Mouse (Mus musculus): ENCODE measurements around the gene Caskin2.

DNA sequence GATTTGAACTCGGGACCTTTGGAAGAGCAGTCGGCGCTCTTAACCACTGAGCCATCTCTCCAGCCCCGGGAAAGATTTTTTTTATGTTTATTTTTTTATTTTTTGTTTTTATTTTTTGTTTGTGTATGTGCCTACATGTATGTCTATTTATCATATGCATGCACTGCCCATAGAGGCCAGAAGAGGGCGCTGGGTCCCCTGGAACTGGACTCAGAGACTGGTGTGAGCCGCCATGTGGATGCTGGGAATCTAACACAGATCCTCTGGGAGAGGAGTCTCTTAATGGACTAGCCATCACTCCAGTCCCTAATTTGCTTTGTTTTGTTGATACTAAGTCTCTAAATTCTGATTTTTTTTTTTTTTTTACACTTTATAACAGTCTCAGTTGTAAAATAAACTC, 27.6 kb upstream of the Caskin2 start:
- TF ChIP-seq CHD2 (IDR thresholded peaks at IDR 0.05; ENCODE audit: low read length) = no peak
- TF ChIP-seq CTCF (conservative IDR thresholded peaks at IDR 0.05 in 1 of 2, IDR thresholded peaks at IDR 0.05 in 1 of 2; ENCODE audit: low read depth in 2 of 2, low read length in 2 of 2) = peak; percentile 35 to 38; a peak in 1 of 4 replicates
- no peak for TF ChIP-seq USF1 (IDR thresholded peaks at IDR 0.05; ENCODE audit: low read depth, low read length)
- TF ChIP-seq POLR2AphosphoS2 (IDR thresholded peaks at IDR 0.05; ENCODE audit: low read depth, low read length) = no peak
- no peak for TF ChIP-seq POLR2A (IDR thresholded peaks at IDR 0.05; ENCODE audit: low read depth, low read length)
- TF ChIP-seq MAZ (IDR thresholded peaks at IDR 0.05; ENCODE audit: low read depth, low read length) = no peak
- TF ChIP-seq ZC3H11A (IDR thresholded peaks at IDR 0.05; ENCODE audit: low read depth, low read length) = no peak
- TF ChIP-seq BHLHE40 (IDR thresholded peaks at IDR 0.05; ENCODE audit: low read depth, low read length) = no peak
- no peak for TF ChIP-seq SIN3A (IDR thresholded peaks at IDR 0.05; ENCODE audit: low read length)
- TF ChIP-seq E2F4 (IDR thresholded peaks at IDR 0.05; ENCODE audit: insufficient replicate concordance, low read depth, low read length) = no peak
- TF ChIP-seq EP300 (IDR thresholded peaks at IDR 0.05; ENCODE audit: low read length) = no peak
- no peak for TF ChIP-seq GABPA (IDR thresholded peaks at IDR 0.05; ENCODE audit: insufficient replicate concordance, low read depth, low read length)
- no peak for TF ChIP-seq MAX (IDR thresholded peaks at IDR 0.05; ENCODE audit: low read length)

Measured in CH12.LX (cell line).